Mouse (Mus musculus) spleen, adult 2 months (tissue): Measurements from ENCODE around the gene 2010300C02Rik.

Experiments used
- CTCF ChIP-seq: fragments of 200-500 bp; IDR thresholded peaks from 2 replicates; pipeline ENCODE4 v1.5.1; 2011; ENCODE audit warnings: mild to moderate bottlenecking, inconsistent platforms; ENCODE audit not compliant: insufficient read depth, insufficient read length, insufficient replicate concordance; ENCODE audit errors: extremely low read depth
- POLR2A ChIP-seq: fragments of 200-500 bp; IDR thresholded peaks from 2 replicates; pipeline ENCODE4 v1.6.1; 2011; ENCODE audit warnings: low read depth, low read length, inconsistent platforms

DNA sequence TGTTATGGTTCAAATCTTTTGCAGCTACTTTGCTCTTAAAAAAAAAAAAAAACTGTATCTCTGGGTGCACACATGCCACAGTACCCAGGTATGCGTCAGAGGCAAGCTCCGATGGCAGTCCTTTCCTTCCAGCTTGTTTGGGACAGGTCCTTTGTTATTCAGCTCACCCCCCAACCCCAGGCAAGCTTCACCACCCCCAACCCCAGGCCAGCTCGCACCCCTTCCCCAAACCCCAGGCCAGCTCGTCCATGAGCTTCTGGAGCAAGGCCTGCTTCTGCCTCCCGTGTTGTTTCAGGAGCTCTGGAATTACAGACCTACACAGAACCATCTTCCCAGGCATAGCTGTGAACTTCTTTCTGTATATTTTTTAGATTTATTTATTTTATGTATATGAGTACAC is 83.1 kb downstream of the 2010300C02Rik start:
- TF ChIP-seq CTCF (no peak), POLR2A (no peak)
